Mouse (Mus musculus): Measurements from ENCODE around the gene Man2c1.

GRCm38 (mm10) chr9:57137246-57137645 is 6.8 kb downstream of the Man2c1 start:
- TF ChIP-seq POLR2A (IDR thresholded peaks at IDR 0.05; ENCODE audit: control insufficient read depth, low read depth, low read length) (no peak), CTCF (IDR thresholded peaks at IDR 0.05; ENCODE audit: control insufficient read depth, insufficient read depth, insufficient replicate concordance, low read depth, low read length) (no peak)

Measured in testis, adult 2 months (tissue).